Mouse (Mus musculus) kidney, postnatal 36 days (tissue): ENCODE measurements around the gene Fga.

ENCODE experiments used
- DNase-seq, 2 experiments: peaks; one replicate each; pipeline ENCODE4 v3.0.0; 2021 to 2022; ENCODE audit warnings: mixed read lengths in 2 of 2

The Fga gene

GRCm38 (mm10) chr3:83030331-83030730 is 4.5 kb downstream of the Fga start:
- DNase-seq, result no peak

- DNase-seq, result no peak
Measured at GRCm38 (mm10) chr3:83032746-83033308, 7.0 kb downstream of the Fga start.

DNA sequence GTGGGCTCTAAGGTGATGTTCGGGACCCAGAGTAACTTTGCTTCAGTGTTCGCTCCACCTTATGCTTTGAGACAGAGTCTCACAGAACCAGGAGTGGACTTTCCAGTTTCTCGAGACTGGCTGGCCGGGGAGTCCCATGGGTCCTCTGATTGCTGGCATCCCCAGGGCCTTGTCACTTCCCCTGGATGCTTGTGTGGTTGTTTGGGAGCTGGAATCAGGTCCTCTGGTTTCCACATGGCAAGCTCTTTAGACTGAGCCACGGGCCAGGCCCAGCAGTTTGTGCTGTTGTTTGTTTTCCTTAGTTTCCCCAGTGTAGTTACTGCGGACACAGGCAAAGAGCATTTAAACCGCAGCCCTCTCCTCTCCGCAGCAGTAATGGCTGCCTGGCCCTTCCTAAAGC is 7.9 kb downstream of the Fga start:
- DNase-seq, result no peak

DNA sequence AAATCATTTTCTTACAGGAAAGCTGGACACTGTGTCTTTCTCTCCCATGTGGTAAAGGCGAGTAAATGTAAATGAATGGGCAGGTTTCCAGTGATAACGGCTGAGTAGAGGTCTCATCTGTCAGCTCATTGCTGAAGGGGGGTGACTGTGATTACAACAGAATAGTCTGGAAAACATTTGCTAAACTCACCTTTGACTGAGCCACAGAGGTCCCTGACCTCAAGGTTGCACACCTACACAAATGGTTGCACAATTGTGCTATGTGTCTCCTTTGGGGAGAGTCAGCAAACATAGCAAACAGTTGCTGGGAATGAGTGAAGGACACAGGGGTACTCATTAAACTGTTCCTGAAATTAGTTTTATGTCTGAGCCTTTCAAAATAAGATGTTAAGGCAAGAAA is 13.0 kb downstream of the Fga start:
- DNase-seq, result peak in 1 of 2 experiments; percentile 16

DNA sequence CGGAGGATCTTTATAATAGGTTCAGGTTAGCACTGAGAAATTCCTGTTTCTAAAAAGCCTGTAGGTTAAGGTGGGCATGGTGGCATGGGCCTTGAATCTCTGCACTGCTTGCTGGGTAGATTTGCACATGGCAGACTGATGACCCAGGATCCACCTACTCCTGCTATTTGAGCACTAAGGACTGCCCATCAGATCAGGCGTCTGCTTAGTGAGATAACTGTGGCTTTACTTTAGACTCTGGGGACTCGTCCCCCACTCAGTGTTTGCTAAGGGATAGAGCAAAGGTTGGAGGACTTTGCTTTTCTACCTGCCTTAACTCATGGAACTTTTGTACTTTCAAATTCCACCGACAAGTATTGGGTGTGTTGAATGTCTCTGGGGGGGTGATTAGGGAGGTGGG is 13.8 kb downstream of the Fga start:
- DNase-seq, result no peak

DNA sequence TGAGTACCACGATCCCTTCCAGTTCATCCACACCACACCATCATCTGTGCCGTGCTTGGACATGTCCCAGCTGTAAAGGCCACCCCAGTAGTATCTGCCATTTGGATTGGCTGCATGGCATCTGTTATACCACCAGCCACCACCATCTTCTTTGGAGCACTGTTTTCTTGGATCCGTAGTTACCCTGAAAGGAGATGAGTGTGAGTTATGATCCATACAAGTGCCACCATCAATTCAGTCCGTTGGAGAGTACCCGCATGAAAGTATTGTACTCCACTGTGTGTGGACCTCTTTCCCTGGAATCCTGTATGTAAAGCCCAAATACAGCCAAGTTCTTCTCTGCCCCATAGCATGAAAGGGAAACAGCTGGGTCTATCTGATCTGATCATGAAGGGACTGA is 16.6 kb downstream of the Fga start:
- DNase-seq, result no peak

- DNase-seq, result no peak
Measured at GRCm38 (mm10) chr3:83046649-83047048, 20.8 kb downstream of the Fga start.

- peak in 1 of 2 experiments; percentile 9 for DNase-seq
Measured at GRCm38 (mm10) chr3:83049680-83050079, 23.8 kb downstream of the Fga start, which contains the start of gene Fgb. TSS of gene Fgb (minus strand) at chr3:83049863.

DNA sequence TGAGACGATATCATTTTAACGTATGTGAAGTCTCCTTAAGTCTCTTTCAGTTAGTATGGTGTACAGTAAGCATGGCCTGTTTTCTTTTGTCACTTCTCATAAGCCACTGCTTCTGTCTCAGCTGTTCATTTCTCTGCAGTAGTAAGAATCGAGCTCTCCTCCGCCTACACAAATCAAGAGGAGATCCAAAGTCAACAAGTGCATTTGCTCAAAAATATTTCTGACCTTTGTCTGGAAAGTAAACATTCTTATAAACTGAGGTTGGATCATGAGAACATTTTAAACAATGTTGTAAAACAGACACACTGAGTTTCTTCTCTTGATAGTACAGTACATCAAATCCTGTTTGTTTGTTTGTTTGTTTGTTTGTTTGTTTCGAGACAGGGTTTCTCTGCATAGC is 24.8 kb downstream of the Fga start:
- no peak for DNase-seq

GRCm38 (mm10) chr3:83052102-83052501 is 26.2 kb downstream of the Fga start:
- no peak for DNase-seq

GRCm38 (mm10) chr3:83053126-83053525 is 27.2 kb downstream of the Fga start:
- DNase-seq, result no peak

DNA sequence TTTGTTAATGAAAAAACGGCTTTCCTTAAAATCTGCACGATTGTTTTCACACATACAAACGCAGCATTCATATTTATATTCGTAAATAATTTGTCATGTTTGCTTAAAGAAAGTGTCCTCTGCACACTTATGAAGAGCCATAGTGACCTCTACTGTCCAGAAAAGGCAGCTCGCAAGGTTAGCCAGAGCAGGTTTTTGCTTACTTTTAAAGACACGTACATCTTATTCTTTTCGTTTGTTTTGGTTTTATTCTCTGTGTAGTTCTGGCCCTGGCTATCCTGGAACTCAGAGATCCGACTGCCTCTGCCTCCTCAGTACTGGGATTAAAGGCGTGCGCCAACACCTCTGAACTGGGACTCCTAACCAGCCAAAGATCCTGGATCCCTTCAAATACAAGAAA is 27.9 kb downstream of the Fga start:
- DNase-seq, result peak; percentile 56 to 71

DNA sequence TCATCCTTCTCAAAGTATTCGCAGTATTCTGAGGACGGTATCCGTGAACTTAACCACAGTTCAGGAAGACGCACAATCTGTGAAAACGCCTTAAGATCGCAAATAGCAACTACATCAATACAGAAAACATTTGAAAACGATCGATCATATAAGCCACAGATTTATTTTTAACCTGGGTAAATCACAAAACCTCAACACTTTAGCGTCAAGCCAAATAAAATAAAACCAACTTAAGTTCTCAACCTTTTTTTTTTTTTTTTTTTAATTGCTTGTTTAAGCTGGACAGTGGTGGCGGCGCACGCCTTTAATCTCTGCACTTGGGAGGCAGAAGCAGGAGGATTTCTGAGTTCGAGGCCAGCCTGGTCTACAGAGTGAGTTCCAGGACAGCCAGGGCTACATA is 28.9 kb downstream of the Fga start:
- no peak for DNase-seq

- peak; percentile 97 to 99 for DNase-seq
Measured at GRCm38 (mm10) chr3:83055281-83056038, 29.6 kb downstream of the Fga start, which contains the start of gene Plrg1. TSS of gene Plrg1 (plus strand) at chr3:83055522.

DNA sequence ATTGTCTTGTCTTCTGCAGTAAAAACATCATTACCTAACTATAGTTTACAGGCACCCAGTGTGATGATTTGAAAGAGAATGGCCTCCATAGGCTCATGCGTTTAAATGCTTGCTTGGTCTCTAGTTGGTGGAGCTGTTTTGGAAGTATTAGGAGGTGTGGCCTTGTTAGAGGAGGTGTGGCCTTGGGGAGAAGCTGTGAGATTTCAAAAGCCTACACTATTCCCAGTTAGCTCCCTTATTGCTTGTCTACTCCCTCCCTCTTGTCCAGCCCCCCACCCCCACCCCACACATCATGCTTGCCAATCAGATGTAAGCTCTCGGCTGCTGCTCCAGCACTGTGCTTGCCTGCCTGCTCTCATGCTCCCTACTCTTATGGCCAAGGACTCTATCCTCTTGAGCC is 31.2 kb downstream of the Fga start:
- no peak for DNase-seq

- DNase-seq, result no peak
Measured at GRCm38 (mm10) chr3:83067920-83068319, 42.0 kb downstream of the Fga start.

- no peak for DNase-seq
Measured at GRCm38 (mm10) chr3:83068869-83069268, 43.0 kb downstream of the Fga start.

GRCm38 (mm10) chr3:83070231-83070630 is 44.4 kb downstream of the Fga start:
- no peak for DNase-seq

DNA sequence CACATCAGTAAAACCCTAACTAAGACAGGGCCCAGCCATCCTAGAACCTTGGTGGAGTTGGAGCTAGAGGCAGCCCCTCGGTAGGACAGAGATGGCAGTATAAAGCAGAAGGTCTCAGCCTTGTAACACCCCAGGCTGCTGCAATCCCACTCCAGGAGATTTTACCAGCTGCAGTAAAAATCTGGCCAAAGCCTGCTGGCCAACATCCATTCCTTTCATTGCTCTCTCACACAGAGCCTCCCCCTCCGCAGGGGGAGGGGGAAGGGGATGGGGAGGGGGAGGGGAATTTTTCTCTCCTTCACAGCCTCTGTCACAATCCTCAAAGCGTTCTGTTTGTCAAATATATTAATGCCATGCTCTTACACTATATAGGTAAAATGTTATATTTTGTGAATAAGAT is 50.7 kb downstream of the Fga start:
- DNase-seq, result no peak

DNA sequence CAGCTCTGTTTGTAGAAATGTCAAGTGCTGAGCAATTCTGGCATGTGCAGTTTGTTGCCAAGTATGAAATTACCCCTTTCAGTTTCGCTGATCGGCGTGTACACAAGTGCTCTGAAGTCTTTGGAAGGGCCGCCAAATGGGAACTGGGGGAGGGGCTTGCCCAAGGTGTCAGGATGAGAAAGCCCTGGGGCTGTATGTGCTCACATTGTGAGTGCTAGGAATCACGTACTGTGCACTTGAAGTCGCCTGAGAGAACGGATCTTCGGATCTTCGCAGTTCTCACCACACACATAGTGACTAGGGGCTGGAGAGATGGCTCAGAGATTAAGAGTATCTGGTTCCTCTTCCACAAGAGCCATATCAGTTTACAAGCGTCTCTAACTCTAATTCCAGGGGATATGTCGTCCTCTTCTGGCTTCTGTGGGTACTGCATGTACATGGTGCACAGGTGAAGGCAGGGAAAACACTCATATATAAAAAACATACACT is 54.7 kb downstream of the Fga start:
- DNase-seq, result peak; percentile 54 to 83
